Mouse (Mus musculus): ENCODE results near the gene Klk8.

- no peak for TF ChIP-seq CTCF (IDR thresholded peaks at IDR 0.05; ENCODE audit: insufficient read depth, low read depth, low read length)
- no peak for TF ChIP-seq POLR2A (IDR thresholded peaks at IDR 0.05; ENCODE audit: insufficient read depth, low read depth, low read length)
Measured at GRCm38 (mm10) chr7:43752806-43753205, 44.6 kb upstream of the Klk8 start.
